Mouse (Mus musculus) bone marrow macrophage, adult 2 months (primary cell): ENCODE data around the gene Tubb4b.

Experiments
- CTCF ChIP-seq: IDR thresholded peaks from 2 replicates; pipeline ENCODE4 v1.5.1; 2012; ENCODE audit warnings: low read depth, mild to moderate bottlenecking, low read length, moderate library complexity
- POLR2A ChIP-seq: IDR thresholded peaks from 2 replicates; pipeline ENCODE4 v1.6.1; 2012; ENCODE audit warnings: mild to moderate bottlenecking, low read depth, low read length, borderline replicate concordance

DNA sequence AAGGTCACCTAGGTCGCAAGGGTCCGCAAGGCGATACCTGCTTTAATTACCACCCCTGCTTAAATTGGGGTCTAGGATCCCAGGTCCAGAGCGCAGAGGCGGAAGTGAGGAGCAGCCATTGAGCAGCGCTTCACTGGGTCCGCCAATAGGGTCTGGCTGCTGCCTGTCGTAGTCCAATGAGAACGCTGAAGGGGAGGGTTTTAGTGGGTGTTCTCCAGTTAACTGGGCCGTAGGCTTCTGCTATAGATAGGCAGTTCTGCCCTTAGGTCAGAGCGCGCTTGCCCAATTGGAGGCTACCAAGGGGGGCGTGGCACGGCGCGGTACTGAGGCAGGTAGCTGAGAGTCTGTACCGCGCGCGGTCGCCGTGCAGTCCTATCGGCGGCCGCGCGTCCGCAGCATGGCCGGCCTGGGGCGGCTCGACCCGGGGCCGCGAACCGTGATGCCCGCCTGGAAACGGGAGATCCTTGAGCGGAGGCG is 37.8 kb upstream of the Tubb4b start, which contains the start of gene Tprn:
- TF ChIP-seq CTCF (no peak), POLR2A (no peak)
